8 mouse cellular contexts compared by ENCODE assay signal in genomic region chr16:39984635-39985291, GRCm38 (mm10). TPM values are rescaled to one million over a fixed set of nuclear protein-coding genes. Genes with fewer than 3 reads are reported as not detected.
DNase-seq lines count a peak whose midpoint lies in the region; ATAC-seq and TF ChIP-seq lines count a peak whose summit lies in the region.

No protein-coding gene starts in this region.

- intact Hi-C loops in left cerebral cortex, postnatal 4 days (cut with DNase I), result loop anchor here (10.0 kb wide), 3 partner anchors 480 to 980 kb away; no protein-coding TSS in a partner anchor
- intact Hi-C loops in gastrocnemius, postnatal 14 days (cut with DNase I; ENCODE audit: low total_unique reads), result no loop called here

- no peaks in the 10 kb centered on the region for H3K9me3 ChIP-seq in neural tube, embryonic 14.5 days (ENCODE audit: control insufficient read depth, low read length)

- no peaks in the 10 kb centered on the region for H3K27me3 ChIP-seq in neural tube, embryonic 14.5 days (ENCODE audit: control insufficient read depth, insufficient read depth, low read length)
- H3K27me3 ChIP-seq in thymus, adult 2 months (ENCODE audit: control insufficient read depth, insufficient read depth, low read length), result no peaks in the 10 kb centered on the region

- peak; percentile 9 for DNase-seq in kidney, postnatal 10 days
- DNase-seq in kidney, adult 8-10 months, result no peak
- peak; percentile 66 for DNase-seq in cerebellum, adult 9-10 months
- DNase-seq in frontal cortex, postnatal 25 days (ENCODE audit: low spot score in 2 of 2), result peak; percentile 12 to 33
- peak; percentile 55 for DNase-seq in left cerebral cortex, postnatal 4 days
- no peak for DNase-seq in thymus, adult 2 months
- DNase-seq in gastrocnemius, postnatal 14 days, result no peak

- TF ChIP-seq CTCF in thymus, adult 2 months (IDR thresholded peaks at IDR 0.05; ENCODE audit: borderline replicate concordance, control insufficient read depth, extremely low read depth, insufficient read depth, low read length, poor library complexity), result no peak

- peak overlapping the region; percentile 91 for H3K9ac ChIP-seq in neural tube, embryonic 14.5 days (replicated peaks; ENCODE audit: low read depth, low read length)

- no peak for TF ChIP-seq POLR2A in thymus, adult 2 months (IDR thresholded peaks at IDR 0.05; ENCODE audit: control insufficient read depth, extremely low read depth, insufficient read depth, low read length, poor library complexity)

- peak; percentile 50 for ATAC-seq in neural tube, embryonic 14.5 days (ENCODE audit: low read depth)

- under 1% methylated on average over 28 of the region's 29 CpGs for WGBS in neural tube, embryonic 14.5 days
- 5% methylated on average over 29 of the region's 29 CpGs for WGBS in thymus, adult 2 months

- H3K27ac ChIP-seq in neural tube, embryonic 14.5 days (ENCODE audit: low read depth, low read length), result peak overlapping the region; percentile 82
- H3K27ac ChIP-seq in thymus, adult 2 months (ENCODE audit: control insufficient read depth, insufficient read depth, low read length), result no peak overlapping the region

- H3K4me3 ChIP-seq in neural tube, embryonic 14.5 days (ENCODE audit: low read depth, low read length), result peak overlapping the region; percentile 72
- no peak overlapping the region for H3K4me3 ChIP-seq in thymus, adult 2 months (ENCODE audit: control insufficient read depth, insufficient read depth, low read length)

- H3K4me2 ChIP-seq in neural tube, embryonic 14.5 days (ENCODE audit: low read depth, low read length), result peak overlapping the region; percentile 63

- H3K36me3 ChIP-seq in neural tube, embryonic 14.5 days (ENCODE audit: control insufficient read depth, insufficient read depth, low read length), result no peaks in the 10 kb centered on the region
- no peaks in the 10 kb centered on the region for H3K36me3 ChIP-seq in thymus, adult 2 months (ENCODE audit: control insufficient read depth, insufficient read depth, low read length)

- 0 out of 2 replicates have a peak, but pooled peaks cover 3% of the 10 kb centered on the region for H3K4me1 ChIP-seq in neural tube, embryonic 14.5 days (ENCODE audit: control insufficient read depth, insufficient read depth, low read length)
- no peaks in the 10 kb centered on the region for H3K4me1 ChIP-seq in thymus, adult 2 months (replicated peaks; ENCODE audit: control insufficient read depth, insufficient read depth, low read length)

RNA-seq across cellular contexts. Expression of gene Lsamp, which starts 0.6 kb away (rescaled TPM):
- 100 to 1,000 TPM; 256 to 261 TPM for total RNA-seq in left cerebral cortex, postnatal 4 days (2021)
- 113 and 168 TPM in 2 replicates for polyA plus RNA-seq in neural tube, embryonic 14.5 days (2014; fragmentation: Nextera tagmentation; extraction: Ambion mirVana)
- polyA plus RNA-seq in thymus, adult 2 months (2012; rRNA removed), result 0.14 and 0.36 TPM in 2 replicates
- total RNA-seq in gastrocnemius, postnatal 14 days (2021), result 1 to 10 TPM in 1 of 2 experiments, under 1 TPM in 1; 0.58 to 1.6 TPM

Comparison
In these comparisons a context has a peak if more than half of its experiments do, and no peak if none do; other contexts are left out.
1. DNase-seq: peak in kidney, postnatal 10 days (single experiment), cerebellum, adult 9-10 months (single experiment), frontal cortex, postnatal 25 days (2 of 2) and left cerebral cortex, postnatal 4 days (single experiment); none in kidney, adult 8-10 months (0 of 2), thymus, adult 2 months (single experiment) and gastrocnemius, postnatal 14 days (single experiment).
2. RNA of gene Lsamp, which starts 0.6 kb away (total RNA-seq): 256 to 261 TPM in left cerebral cortex, postnatal 4 days; 0.58 to 1.6 TPM in gastrocnemius, postnatal 14 days; every median in the first group is over 10 times any median in the second.